Mouse (Mus musculus) forebrain, embryonic 11.5 days (tissue): ENCODE measurements around the gene Tex14. TPM values are rescaled to one million over a fixed set of nuclear protein-coding genes. Genes with fewer than 3 reads are reported as not detected.
"Not testable (repeated sequence)": the region's sequence is repeated elsewhere in the genome, so short reads cannot be mapped to it uniquely, and the experiment has no call there.

Experiments used
- ATAC-seq: fragments of 200-750 bp; cut with Nextera tagmentation; replicated peaks from 2 replicates; pipeline ENCODE4 v1.8.0; 2017; ENCODE audit warnings: moderate TSS enrichment; ENCODE audit not compliant: low FRiP score
- DNase-seq: peaks from one replicate; pipeline ENCODE4 v3.0.0-alpha.2; 2017; ENCODE audit warnings: low spot score
- H3K27ac ChIP-seq: fragments of 300-500 bp; sonication (generic); 2 replicates; pipeline ENCODE4 v1.5.1; 2014; ENCODE audit warnings: low read depth, low read length
- H3K27me3 ChIP-seq: fragments of 300-500 bp; sonication (generic); 2 replicates; pipeline ENCODE4 v1.6.1; 2014; ENCODE audit warnings: mild to moderate bottlenecking, low read length, mixed read lengths; ENCODE audit not compliant: control insufficient read depth, insufficient read depth
- H3K36me3 ChIP-seq: fragments of 300-500 bp; sonication (generic); 2 replicates; pipeline ENCODE4 v1.6.1; 2014; ENCODE audit warnings: mild to moderate bottlenecking, low read length, moderate library complexity, mixed read lengths; ENCODE audit not compliant: control insufficient read depth, insufficient read depth
- H3K4me1 ChIP-seq: fragments of 300-500 bp; sonication (generic); replicated peaks from 2 replicates; pipeline ENCODE4 v1.6.1; 2014; ENCODE audit warnings: low read length, mixed read lengths; ENCODE audit not compliant: control insufficient read depth, insufficient read depth
- H3K4me2 ChIP-seq: fragments of 300-500 bp; sonication (generic); 2 replicates; pipeline ENCODE4 v1.6.1; 2014; ENCODE audit warnings: low read depth, mild to moderate bottlenecking, low read length, moderate library complexity, mixed read lengths; ENCODE audit not compliant: severe bottlenecking
- H3K4me3 ChIP-seq: fragments of 300-500 bp; sonication (generic); 2 replicates; pipeline ENCODE4 v1.5.1; 2014; ENCODE audit warnings: low read depth, low read length
- H3K9ac ChIP-seq: fragments of 300-500 bp; sonication (generic); 2 replicates; pipeline ENCODE4 v1.6.1; 2014; ENCODE audit warnings: low read length
- H3K9me3 ChIP-seq: fragments of 300-500 bp; sonication (generic); 2 replicates; pipeline ENCODE4 v1.6.1; 2016; ENCODE audit warnings: low read length, mixed read lengths; ENCODE audit not compliant: control insufficient read depth
- WGBS: fragments of 180-500 bp; shearing (Covaris S2); extraction: QIAGEN DNeasy Blood & Tissue Kit; methylation state at CpG from one replicate; pipeline ENCODE4 v1.1.7; 2014; 5-methylcytosine and 5-hydroxymethylcytosine counted together
- polyA plus RNA-seq: library from polyadenylated mRNA; unstranded; fragments of >200 nt; fragmentation: Nextera tagmentation; extraction: Ambion mirVana; gene quantifications from 2 replicates; pipeline ENCODE4 v1.2.1, GENCODE M21; 2014

Tex14 gene
- polyA plus RNA-seq, 1 experiment from 2014 or later, result 0.33 TPM

GRCm38 (mm10) chr11:87470807-87471698, 66.2 kb downstream of the Tex14 start:
- peak; percentile 86 for DNase-seq
- H3K4me1 ChIP-seq, H3K27me3 ChIP-seq, H3K27ac ChIP-seq, H3K36me3 ChIP-seq, H3K9me3 ChIP-seq: not testable (repeated sequence)
- ATAC-seq, result peak; percentile 99
- peak overlapping the region; percentile 24; the same call in 1 of the 2 replicates for H3K9ac ChIP-seq
- H3K4me2 ChIP-seq, result peak overlapping the region; percentile 47
- WGBS, result under 1% methylated on average over 25 of the region's 63 CpGs
- peak overlapping the region; percentile 13; the same call in 1 of the 2 replicates for H3K4me3 ChIP-seq

GRCm38 (mm10) chr11:87471699-87471997, 66.8 kb downstream of the Tex14 start:
- not testable (repeated sequence) for H3K27ac ChIP-seq, H3K36me3 ChIP-seq, H3K9ac ChIP-seq, H3K4me1 ChIP-seq, H3K9me3 ChIP-seq, DNase-seq, H3K4me3 ChIP-seq, H3K4me2 ChIP-seq, H3K27me3 ChIP-seq
- WGBS, result 0% methylated on average over 1 of the region's 3 CpGs
- peak; percentile 61 for ATAC-seq

- not testable (repeated sequence) for H3K36me3 ChIP-seq, ATAC-seq
- WGBS, result 33% methylated on average over 4 of the region's 4 CpGs
These were observed 67.2 kb downstream of the Tex14 start for GRCm38 (mm10) chr11:87472058-87472457.

GRCm38 (mm10) chr11:87479172-87479571, 74.3 kb downstream of the Tex14 start:
- H3K36me3 ChIP-seq, DNase-seq, ATAC-seq, H3K9ac ChIP-seq, H3K27ac ChIP-seq, H3K9me3 ChIP-seq, H3K4me3 ChIP-seq, H3K27me3 ChIP-seq, H3K4me2 ChIP-seq, H3K4me1 ChIP-seq: not testable (repeated sequence)
- WGBS, result 65% methylated on average over 2 of the region's 2 CpGs

More at GRCm38 (mm10) chr11:87472058-87472457, 67.2 kb downstream of the Tex14 start:
- not testable (repeated sequence) for H3K4me3 ChIP-seq, H3K27me3 ChIP-seq, H3K4me2 ChIP-seq, H3K9me3 ChIP-seq, H3K27ac ChIP-seq, DNase-seq, H3K9ac ChIP-seq, H3K4me1 ChIP-seq

GRCm38 (mm10) chr11:87483796-87484326, 79.0 kb downstream of the Tex14 start:
- no peak overlapping the region for H3K4me3 ChIP-seq
- no peaks in the 10 kb centered on the region for H3K36me3 ChIP-seq
- DNase-seq (no peak), ATAC-seq (no peak)
- WGBS, result 74% methylated on average over 3 of the region's 3 CpGs
- no peak overlapping the region for H3K4me2 ChIP-seq
- no peaks in the 10 kb centered on the region for H3K9me3 ChIP-seq
- no peaks in the 10 kb centered on the region for H3K27me3 ChIP-seq
- H3K4me1 ChIP-seq, result no peaks in the 10 kb centered on the region
- no peak overlapping the region for H3K9ac ChIP-seq
- no peak overlapping the region for H3K27ac ChIP-seq

GRCm38 (mm10) chr11:87488948-87489347, 84.1 kb downstream of the Tex14 start:
- Histone ChIP-seq H3K27me3 (no peaks in the 10 kb centered on the region), H3K9me3 (no peaks in the 10 kb centered on the region), H3K9ac (no peak overlapping the region), H3K4me1 (no peaks in the 10 kb centered on the region), H3K36me3 (no peaks in the 10 kb centered on the region), H3K27ac (no peak overlapping the region), H3K4me3 (no peak overlapping the region), H3K4me2 (no peak overlapping the region)
- DNase-seq (no peak), ATAC-seq (no peak)
- WGBS, result 83% methylated on average over 3 of the region's 3 CpGs

- Histone ChIP-seq H3K9me3 (no peaks in the 10 kb centered on the region), H3K4me2 (no peak overlapping the region), H3K27me3 (no peaks in the 10 kb centered on the region), H3K9ac (no peak overlapping the region), H3K4me3 (no peak overlapping the region), H3K27ac (no peak overlapping the region), H3K36me3 (no peaks in the 10 kb centered on the region), H3K4me1 (no peaks in the 10 kb centered on the region)
- 63% methylated on average over 5 of the region's 5 CpGs for WGBS
- DNase-seq (no peak), ATAC-seq (no peak)
These were observed 99.9 kb downstream of the Tex14 start for GRCm38 (mm10) chr11:87504690-87505214.

GRCm38 (mm10) chr11:87506502-87506901, 101.6 kb downstream of the Tex14 start:
- DNase-seq (no peak), ATAC-seq (no peak)
- no peaks in the 10 kb centered on the region for H3K36me3 ChIP-seq
- WGBS, result 73% methylated on average over 3 of the region's 3 CpGs
- H3K9ac ChIP-seq, result no peak overlapping the region
- no peaks in the 10 kb centered on the region for H3K4me1 ChIP-seq
- H3K27ac ChIP-seq, result no peak overlapping the region
- no peaks in the 10 kb centered on the region for H3K9me3 ChIP-seq
- H3K27me3 ChIP-seq, result no peaks in the 10 kb centered on the region
- no peak overlapping the region for H3K4me3 ChIP-seq
- no peak overlapping the region for H3K4me2 ChIP-seq
